Mouse (Mus musculus) layer of hippocampus, adult 9-11 months (tissue): ENCODE data around the gene Gsc2.
"Not testable (repeated sequence)": the region's sequence is repeated elsewhere in the genome, so short reads cannot be mapped to it uniquely, and the experiment has no call there.

Experiments
- DNase-seq: peaks from one replicate; pipeline ENCODE4 v3.0.0; 2022

Gene Gsc2

DNA sequence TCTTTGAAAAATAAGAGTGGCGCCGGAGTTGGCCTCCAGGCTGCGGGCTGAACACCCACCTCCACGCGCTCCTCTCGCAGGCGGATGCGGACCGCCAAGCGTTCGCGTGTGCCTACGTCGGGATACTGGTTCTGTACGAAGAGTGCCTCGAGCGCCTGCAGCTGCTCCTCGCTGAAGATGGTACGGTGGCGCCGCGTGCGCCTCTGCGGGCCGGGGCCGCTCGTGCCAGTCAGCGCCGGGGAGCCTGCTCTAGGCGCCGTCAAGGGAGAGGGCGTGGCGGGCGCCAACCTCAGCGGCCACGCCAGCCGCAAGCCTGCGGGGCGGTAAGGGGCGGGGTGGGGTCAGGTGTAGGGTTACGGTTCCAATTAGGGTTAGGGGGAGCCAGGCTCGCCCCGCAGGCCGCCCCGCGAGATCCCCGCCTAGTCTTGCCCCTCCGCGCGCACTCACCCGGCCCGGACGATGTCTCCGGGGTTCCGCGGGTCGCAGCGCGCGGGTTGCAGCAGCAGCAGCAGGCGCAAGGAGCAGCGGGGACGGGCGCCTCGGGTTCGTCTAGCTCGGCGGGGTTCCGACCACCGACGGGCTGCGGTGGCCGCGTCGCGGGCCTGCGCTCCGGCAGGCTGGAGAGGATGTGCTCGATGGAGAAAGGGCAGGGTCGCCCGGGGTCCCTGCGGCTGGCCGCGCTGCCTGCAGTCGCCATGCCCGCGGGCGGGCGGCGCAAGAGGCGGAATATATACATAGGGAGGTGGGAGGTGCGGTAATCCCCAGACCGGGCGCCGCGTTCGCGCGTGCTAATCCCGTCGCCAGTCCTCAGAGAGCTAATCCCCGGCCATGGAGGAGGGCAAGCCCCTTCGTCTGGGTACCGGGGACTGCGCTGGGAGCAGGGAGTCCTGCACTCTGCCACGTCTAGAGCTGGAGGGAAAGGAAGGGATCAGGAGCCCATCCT lies at the start of gene Gsc2:
TSS of gene Gsc2 (minus strand) at position 753 of the 943 bp plus-strand sequence.
- DNase-seq, result no peak

GRCm38 (mm10) chr16:17962091-17962490 lies 47.2 kb upstream of the Gsc2 start:
- DNase-seq, result no peak

GRCm38 (mm10) chr16:17956052-17956638 lies 41.3 kb upstream of the Gsc2 start:
- not testable (repeated sequence) for DNase-seq

GRCm38 (mm10) chr16:17951618-17952017 lies 36.8 kb upstream of the Gsc2 start:
- no peak for DNase-seq

GRCm38 (mm10) chr16:17950068-17950467 lies 35.2 kb upstream of the Gsc2 start:
- no peak for DNase-seq

DNA sequence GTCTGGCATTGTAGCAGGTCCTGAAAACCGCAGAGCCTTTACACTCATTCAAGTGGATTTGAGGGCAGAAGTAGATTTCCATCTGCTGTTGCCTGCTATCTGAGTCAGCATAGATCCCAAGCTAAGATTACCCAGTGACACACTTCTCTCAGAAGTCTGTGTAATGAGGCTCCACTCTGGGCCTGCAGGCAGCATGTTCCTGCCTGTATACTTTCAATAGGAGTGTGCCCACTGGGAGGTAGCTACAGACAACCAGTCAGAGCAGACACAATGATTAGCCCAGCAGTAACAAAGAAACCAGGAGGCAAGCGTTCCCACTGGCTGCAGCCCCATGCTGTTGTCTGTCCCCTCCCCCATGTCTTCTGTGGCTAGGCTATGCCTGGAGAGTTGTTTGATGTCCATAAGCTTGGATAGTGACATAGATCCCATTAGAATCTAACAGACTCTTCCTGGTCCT lies 34.6 kb upstream of the Gsc2 start:
- no peak for DNase-seq

DNA sequence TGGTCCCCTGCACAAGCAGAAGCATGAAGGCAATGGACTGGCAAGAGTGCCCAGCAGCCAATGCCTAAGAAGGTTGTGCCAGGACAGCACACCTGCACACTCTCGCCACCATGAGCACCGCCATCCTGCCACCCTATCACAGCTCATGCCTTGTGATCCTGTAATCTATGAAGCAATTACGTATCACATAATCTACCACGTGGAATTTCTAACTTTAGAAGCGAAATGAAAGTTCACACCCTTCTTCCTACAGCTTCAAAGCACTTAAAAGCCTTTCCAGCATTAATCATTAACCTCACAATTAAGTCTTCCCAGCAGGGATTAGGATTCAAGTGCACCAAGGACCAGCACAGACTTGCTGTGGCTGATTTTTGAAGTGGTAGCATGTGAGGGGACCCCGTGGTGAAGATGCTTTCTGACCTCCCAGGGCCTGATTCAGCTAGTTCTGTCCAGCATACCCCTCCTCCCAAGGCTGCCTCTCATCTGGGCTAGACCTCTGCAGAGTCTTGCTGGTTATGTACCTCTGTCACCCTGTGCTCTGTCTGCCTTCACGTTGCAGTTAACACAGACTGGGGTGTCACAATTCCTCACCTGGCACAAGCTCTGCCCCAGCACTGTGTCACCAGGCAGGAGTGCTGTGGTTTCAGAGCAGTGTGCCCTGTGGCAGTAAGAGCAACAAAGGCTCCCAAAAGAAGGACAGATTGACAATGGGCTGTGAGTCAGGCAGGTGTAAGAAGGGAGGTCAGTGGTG lies 30.4 kb upstream of the Gsc2 start:
- DNase-seq, result no peak

DNA sequence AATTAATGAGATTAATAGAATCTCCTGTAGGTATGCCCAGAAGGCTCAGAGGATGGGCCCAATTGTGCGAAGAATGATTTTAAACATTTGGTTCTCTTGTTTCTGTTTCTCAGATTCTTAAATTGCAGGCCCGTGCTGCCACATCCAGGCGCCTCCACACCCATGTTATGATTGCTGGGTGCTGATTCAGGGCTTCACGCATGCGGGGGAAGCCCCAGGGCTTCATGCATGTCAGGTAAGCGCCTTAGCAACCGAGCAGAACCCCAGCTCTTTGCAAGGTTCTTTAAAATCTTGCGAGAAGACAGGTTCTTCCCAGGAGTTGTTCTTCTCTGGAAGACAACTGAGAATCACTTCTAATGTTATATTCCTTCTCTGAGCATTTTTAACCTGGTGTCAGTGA lies 28.6 kb upstream of the Gsc2 start:
- no peak for DNase-seq

- no peak for DNase-seq
Observed at GRCm38 (mm10) chr16:17939255-17939751, 24.4 kb upstream of the Gsc2 start.

DNA sequence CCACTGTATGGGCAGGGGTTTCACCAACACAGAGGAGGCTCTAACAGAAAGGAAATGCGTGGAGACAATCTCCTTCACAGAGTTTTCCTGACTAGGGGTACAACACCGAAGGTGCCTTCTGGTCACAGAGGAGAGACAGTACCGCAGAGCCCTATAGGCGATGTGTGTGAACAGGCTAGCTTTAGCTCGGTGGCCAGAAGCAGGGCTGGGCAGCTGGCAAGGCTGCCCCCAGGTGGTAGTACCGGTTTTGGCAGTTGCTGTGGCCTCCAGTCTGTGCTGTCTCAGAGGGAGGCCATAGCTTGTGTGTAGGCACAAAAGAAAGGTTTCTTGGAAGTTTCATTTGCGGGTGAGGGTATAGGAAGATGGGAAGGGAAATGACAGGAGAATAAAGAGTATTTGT lies 24.0 kb upstream of the Gsc2 start:
- no peak for DNase-seq

GRCm38 (mm10) chr16:17938187-17938586 lies 23.3 kb upstream of the Gsc2 start:
- DNase-seq, result no peak

- DNase-seq, result no peak
Observed at GRCm38 (mm10) chr16:17936776-17937175, 21.9 kb upstream of the Gsc2 start.

- DNase-seq, result no peak
Observed at GRCm38 (mm10) chr16:17934445-17934910, 19.6 kb upstream of the Gsc2 start.

GRCm38 (mm10) chr16:17933594-17934444 lies 19.0 kb upstream of the Gsc2 start:
- no peak for DNase-seq

GRCm38 (mm10) chr16:17931906-17932460 lies 17.1 kb upstream of the Gsc2 start:
- DNase-seq, result no peak

DNA sequence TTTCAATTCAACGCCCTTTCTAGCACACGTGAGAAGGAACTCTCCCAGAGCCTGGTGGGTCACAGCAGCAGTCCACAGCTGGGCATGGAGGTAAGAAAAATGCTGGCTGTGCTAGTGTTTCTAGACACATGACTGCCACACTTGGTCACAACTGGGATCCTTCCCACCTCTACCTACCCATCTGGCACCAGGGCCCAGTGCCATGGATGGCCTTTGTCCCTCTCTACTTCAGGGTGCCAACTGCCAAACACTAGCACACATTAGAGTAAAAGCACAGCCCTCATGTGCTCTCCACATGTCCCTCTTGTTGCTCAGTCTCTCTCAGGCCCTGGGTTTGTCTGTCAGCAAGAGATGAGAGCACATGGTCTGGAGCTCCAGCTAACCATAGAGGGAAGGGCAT lies 14.8 kb upstream of the Gsc2 start:
- no peak for DNase-seq

DNA sequence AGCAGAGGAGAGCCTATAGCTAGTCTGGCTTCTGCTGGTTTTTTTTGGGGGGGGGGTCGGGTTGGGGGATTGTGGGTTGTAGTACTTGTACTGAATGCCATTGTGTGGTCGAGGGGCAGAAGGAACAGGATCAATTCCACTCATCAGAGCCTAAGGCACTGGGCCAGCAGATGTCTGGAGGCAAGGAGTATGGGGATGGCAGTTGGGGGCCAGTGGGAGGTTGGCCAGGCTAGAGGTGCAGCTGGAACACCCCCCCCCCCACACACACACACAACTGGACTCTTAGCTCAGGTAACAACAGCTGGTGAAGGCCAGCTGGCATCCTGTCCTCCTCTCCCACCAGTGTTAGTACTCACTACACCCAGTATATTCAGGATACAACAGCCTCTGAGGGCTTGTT lies 14.4 kb upstream of the Gsc2 start:
- no peak for DNase-seq

DNA sequence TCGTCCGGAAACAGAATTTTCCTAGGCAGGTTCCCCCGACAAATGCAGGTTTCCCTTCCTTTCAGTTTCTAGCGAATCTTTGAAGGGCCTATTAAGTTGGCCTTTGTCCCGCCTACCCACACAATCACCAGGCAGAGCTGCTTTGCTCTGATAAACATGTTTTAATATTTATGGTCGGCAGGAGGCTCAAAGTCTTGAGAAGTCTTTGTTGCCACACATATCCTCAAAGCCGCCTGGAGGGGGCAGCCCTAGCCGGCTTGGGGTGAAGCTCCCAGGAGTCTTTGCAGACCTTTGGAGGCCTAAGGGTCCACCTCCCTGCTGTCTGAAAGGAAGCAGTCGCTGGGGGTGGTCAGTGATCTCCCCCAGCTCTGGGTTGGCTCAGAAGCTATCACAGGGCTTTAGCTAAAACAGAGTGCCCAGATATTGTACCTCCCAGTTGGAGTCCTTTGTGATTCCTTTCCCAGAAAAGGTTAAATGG lies 13.8 kb upstream of the Gsc2 start:
- peak; percentile 72 for DNase-seq

DNA sequence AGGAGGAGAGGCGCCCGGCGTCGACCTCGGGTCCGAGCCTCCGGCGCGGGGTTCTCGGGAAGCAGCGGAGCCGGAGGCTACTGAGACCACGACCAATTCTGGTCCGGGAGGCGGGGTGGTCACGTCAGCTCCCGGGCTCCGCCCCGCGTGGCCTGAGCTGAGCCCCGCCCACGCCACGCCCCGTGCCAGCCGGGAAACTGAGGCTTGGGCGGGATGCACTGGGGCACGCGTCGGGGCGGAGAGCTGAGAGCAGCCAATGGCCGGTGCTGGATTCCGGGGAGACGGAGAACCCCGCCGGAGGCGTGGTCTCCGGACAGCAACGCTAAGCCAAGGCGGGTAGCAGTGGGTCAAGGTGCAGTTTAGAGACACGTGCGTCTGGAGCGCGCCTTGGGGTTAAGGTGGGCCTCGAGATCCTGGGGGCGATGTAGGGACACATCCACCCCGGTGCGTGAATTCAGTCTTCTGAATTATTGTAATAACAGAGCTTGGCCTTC lies 13.3 kb upstream of the Gsc2 start, which contains the start of gene Slc25a1:
TSS of gene Slc25a1 (minus strand) at position 133 of the 494 bp plus-strand sequence.
- peak; percentile 90 for DNase-seq

DNA sequence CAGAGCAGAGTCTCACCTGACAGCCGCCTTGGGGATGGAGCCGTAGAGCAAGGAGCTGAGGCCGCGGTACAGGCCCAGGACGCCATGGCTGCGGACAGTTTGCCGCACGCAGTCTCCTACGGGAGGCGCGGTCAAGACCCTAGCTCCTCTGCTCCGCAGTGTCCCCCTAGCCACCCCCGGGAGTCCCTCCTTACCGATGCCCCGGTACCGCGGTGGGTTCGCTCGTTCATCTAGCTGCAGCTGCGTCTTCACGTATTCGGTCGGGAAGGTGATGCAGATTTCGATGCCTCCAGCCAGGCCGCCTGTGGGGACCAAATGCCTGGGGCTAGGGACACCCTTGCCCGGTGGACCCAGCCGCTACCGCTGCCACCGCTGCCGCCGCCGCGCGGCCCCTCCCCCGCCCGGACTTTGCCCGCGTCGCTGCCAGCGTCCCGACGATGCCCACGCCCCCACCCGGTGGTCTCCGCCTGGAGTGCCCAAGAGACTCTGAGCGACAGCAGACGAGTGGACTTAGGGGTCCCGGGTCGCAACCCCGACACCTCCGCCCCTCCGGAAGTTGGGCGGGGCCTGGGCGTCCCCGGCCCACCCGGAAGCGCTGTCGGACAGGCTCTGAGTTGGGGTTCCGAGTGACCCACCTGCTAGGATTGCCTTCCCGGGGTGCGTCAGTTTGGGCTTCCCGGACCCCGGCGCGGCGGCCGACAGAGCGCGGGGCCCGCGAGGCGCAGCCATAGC lies 12.7 kb upstream of the Gsc2 start:
- DNase-seq, result peak; percentile 45

GRCm38 (mm10) chr16:17922163-17922538 lies 7.3 kb upstream of the Gsc2 start:
- DNase-seq, result no peak
